Mouse (Mus musculus) spleen, embryonic (tissue): ENCODE results near the gene Csf3r.

Source experiments
- CTCF ChIA-PET: fragments of 350-600 bp; sonication (Branson Sonifier 250); formaldehyde crosslinking; loops from one replicate; lab custom pipeline; 2022; lab: Charles Lee

Gene Csf3r

DNA sequence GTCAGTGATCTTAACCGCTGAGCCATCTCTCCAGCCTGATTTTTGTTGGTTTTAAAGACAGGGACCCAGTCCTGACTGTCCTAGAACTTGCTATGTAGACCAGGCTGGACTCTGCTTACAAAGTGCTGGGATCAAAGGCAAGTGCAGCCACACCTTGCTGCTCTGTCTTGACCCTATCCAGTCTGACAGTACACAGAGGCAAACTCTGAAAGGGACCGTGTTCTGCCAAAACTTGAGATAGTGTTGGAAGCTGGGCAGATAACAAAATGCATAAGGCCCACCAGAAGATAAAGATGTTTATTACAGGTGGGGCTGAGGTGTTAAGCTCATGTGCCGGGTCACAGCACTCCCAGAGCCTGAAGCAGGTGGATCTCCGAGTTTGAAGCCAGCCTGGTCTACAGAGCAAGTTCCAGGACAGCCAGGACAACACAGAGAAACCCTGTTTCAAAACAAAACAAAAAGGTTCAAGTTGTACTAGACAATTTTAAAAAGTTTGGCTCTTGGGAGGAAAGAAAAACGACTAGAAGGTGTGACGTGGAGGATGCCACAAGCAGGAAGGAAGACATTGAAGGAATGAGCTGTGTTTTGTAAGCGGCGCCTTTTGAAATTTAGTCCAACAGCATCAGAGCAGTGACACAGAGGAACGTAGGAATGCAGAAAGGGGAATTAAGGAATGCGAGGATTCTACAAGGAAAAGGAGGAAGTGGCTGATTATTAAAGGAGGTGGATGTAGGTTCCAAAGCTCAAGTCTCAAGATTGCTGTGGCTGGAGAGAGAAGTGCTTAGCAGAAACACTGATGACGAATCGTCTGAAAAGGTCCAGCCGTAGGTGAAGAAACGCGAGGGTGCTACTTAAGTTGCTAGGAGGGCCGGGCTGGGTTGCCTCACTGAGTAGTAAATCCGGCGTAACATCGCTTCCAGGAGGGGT lies 33.1 kb downstream of the Csf3r start:
- CTCF ChIA-PET, result no interaction called here

DNA sequence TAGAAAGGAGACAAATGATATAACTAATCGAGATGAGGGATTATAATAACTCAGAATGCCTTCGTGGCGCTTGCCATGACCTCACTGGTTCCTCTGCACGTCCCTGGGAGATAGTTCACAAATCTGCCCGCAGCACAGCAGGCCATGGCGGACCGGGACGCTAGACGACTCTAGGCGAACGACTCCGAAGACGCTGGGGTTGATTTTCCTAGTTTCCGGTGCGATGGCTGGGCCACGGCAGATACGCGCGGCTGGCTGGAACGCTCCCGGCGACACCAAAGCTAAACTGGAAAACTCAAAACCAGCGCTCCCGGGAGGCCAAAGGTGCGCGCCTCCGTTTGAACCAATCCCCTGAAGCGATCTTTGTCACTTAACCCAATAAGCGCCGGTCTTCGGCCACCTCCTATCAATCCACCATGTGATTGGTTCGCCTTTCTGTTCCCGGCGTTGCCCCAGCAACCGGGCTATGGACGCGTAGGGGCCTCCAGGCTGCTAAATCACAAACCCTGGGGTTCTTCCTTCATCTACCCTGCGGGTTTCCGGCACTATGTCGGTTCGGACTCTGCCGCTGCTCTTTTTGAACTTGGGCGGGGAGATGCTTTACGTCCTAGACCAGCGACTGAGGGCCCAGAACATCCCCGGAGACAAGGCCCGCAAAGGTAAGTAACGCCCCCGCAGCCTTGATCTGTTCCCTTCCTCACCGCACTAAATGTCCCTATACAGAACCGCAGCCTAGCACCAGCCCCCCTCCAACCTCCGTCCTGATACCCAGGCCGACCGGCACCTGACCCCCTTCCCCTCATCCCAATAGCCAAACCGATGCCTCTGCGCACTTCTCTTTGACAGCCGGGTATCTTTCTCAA lies 34.0 kb downstream of the Csf3r start, which contains the start of gene Oscp1:
Gene Oscp1 (plus strand): TSS at position 432 of the 863 bp plus-strand sequence.
- CTCF ChIA-PET, result no interaction called here

DNA sequence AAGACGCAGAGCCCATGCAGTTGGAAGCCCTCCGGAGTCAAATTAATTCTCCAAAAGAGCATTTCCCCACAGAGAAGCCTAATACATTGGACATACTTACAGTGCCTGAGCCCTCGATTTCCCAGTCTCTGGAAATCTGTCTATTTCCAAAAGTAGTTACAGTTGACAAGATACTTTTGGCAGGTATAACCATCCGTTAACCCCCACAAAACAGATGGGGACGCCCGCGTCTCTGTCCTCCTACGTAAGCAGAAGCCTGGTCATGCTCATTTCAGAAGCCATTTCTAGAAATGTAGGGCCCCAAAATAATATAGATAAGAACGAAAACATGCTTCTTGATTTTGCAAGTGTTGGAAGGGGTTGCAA lies 34.6 kb downstream of the Csf3r start:
- CTCF ChIA-PET, result no interaction called here

DNA sequence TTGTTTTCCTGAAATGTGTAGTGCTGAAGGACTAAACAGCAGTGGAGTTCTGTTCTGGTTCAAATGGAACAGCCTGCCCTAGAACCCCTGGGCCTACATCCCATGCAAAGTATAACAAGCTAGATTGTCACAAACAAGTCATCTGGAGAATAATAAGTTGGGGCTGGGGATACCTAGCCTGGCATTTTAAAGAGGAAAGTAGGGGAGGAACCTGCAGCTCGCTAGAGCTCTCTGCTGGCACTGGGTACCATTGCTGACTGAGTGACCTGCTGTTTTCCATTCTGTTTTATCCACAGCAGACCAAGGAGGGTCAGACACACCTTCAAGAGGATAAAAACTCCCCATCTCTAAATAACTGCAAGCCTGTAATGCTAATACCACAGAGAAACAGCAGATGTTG lies 38.5 kb downstream of the Csf3r start:
- CTCF ChIA-PET, result interaction anchor here (0.7 kb wide), 1 partner anchor 108 kb away, joined by 3 read pairs; no protein-coding TSS in a partner anchor

DNA sequence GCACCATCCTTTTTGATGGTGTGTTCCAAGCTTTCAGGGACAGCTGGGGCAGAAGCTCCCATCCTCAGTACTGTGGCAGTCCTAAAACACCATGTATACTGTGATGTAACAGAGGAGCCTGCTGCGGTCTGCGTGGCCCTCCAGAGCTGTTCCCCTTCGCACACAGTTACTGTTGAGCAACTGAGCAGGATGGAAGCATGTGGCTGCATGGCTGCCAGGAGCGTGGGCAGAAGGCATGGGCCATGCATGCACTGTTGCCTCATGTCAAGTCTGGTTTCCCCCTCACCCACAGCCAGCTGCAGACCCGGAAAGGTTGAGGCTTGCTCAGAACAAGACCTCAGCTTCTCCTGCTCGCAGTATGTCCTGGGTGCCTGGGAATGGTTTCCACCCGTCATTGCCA lies 40.9 kb downstream of the Csf3r start:
- CTCF ChIA-PET, result interaction anchor here (0.6 kb wide), 1 partner anchor 31 kb away, joined by 6 read pairs; no protein-coding TSS in a partner anchor

DNA sequence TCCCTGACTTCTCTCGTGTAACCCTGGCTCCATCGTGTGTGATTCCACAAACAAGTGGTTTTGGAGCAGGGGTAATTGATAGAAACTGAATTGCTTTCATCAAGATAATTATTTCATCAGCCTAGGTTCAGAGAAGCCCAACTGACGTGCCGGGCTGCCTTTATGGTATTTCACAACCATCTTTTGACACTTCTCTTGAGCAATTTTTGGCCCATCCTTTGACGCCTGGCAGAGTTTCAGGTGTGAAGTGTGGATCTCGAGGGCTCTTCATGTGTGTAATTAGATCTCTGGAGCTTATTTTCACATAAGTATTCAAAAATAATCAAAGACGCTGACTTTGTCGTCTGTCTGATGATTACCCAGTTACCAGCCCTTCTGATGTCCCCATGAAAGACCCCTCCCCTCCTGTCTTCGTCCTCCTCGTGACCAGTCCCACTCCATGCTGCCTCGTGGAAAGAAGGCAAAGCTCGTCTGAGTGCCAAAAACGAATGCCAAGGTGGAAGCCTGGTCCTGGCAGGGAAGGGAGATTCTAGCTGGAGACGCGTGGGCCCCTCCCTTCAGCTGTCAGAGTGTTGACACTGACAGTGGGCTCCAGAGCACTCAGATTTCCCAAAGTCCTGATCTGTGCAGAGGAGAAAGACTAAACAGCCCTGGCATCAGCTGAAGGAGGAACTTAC lies 43.2 kb downstream of the Csf3r start:
- CTCF ChIA-PET, result no interaction called here

DNA sequence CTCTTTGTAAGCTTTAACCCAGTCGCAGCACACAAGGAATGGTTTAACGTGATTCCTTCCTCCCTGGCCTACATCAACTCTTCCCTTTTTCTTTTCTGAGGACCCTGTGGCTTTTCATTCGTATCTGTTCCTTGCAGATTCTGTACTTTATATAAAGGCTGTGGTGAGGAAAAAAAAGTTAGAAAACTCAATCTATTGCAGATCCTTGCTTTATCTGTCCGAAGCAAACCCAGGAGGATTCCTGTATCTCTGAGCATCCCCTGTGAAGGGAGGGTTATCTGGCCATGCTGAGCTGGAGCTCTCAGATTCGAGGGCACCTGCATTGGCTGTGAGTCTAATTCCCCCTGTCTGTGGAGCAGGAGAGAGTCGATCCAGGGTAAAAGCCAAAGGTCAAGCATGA lies 44.5 kb downstream of the Csf3r start:
- CTCF ChIA-PET, result no interaction called here

DNA sequence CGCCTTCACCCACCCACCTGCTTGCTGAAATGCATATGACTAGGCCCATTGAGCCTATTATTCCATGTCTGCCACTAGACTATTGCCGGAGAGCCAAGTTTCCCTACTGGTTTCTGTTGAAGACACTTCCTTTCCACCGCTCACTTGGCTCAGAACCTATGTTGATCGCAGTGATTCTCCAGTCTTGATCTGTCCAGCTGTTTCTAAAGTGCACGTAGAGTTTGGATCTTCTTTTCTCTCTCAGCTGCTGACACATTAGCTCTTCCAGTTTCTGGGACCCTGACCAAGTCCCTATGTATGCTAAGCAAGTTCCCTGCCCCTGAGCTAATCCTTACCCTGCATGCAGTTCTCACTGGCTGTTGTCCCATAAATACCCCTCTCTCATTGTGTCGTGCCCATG lies 53.5 kb downstream of the Csf3r start:
- CTCF ChIA-PET, result no interaction called here

DNA sequence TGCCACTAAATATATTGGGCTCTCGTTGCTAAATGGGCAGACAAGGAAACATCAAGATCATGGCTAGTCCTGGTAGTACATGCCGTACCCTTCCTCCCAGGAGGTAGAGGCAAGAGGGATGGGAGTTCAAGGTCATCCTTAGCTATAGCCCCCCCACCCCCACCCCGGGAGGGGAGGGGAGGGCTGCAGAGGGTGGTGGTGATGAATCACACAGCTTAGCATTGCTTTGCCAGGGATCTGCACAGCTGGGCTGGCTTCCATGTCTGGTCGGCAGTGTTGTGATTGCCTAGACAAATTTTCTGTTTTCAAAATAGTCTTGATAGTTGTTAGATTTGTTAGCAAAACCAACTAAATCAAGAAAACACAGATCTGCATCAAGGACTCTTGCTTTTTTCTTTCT lies 54.9 kb downstream of the Csf3r start:
- CTCF ChIA-PET, result no interaction called here

DNA sequence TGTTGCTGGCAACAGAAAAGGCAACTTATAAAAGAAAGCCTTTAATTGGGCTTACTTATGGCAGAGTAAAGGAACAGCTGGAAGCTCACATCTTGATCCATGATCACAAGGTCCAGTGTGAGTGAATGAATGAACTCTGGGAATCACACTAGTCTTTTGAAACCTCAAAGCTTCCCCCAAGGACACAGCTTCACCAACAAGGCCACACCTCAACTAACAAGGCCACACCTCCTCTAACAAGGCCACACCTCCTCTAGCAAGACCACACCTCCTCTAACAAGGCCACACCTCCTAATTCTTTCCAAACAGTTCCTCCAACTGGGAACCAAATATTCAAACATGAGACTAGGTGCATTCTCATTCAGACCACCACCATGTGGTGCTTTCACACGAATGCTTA lies 57.3 kb downstream of the Csf3r start:
- CTCF ChIA-PET, result no interaction called here

DNA sequence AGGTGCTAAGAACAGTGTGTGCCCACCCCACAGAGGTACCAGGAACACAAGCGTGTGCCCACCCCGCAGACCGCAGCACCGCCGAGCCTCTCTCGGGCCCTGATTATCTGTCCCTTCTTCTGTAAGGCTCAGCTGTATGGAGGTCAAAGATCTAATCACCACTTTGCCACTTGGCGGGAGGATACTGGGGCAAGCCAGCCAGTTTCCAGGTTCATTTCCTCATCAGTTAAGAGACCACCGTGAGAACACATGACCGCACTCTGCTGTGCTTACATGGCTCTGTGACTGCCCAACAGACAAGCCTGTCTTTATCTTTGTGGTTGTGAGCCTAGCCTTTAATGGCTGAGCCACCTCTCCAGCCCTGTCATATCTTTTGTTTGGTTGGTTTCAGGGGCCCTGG lies 58.7 kb downstream of the Csf3r start:
- CTCF ChIA-PET, result interaction anchor here (0.7 kb wide), 1 partner anchor 17 kb away, joined by 3 read pairs; no protein-coding TSS in a partner anchor

DNA sequence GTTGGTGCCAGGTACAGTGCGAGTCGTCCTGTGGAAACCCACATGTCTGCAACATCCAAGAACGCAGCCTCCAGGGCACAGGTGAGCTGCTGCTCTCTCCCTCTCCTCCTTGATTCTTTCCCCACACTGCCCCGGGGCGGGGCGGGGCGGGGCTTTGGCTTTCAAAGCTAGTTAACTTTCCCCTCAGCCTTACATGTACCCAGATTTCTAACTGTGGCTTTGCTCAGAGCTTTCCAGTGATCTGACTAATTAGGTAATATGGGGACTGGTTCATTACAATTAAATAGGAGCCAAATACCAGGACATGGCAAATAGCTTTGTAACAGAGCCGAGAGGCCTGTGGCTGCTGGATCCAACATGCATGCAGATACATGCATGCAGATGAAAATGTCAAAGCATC lies 60.0 kb downstream of the Csf3r start:
- CTCF ChIA-PET, result no interaction called here

DNA sequence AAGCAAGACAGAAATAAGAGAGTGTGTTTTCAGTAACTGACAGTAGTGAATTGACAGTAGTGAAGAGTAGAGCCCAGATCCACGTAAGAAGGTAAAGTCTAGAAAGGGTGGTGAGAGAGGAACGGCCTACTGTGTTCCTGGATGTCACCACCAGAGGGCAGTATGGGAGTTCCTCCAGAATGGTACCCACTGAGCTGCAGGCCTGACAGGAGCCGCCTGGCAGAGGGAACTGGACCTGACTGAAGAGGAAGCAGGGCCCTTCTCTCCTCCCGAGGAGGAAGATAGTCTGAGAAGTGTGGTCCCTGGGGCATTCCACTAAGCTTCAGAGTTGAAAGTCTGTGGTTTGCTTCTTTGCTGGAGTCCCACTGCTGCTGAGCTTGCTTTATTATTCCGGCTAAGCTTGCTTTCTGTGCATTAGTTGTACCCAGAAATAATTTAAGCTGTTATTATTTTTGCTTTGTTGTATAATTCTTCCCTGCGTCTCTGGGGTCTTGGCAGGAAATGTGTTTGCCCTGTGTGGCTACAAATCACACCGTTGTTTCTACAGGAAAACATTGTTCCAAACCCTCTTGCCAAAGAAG lies 61.7 kb downstream of the Csf3r start:
- CTCF ChIA-PET, result interaction anchor here (0.6 to 1.9 kb wide), 6 partner anchors 20 to 74 kb away, joined by 5 to 29 read pairs (median 7); no protein-coding TSS in a partner anchor

DNA sequence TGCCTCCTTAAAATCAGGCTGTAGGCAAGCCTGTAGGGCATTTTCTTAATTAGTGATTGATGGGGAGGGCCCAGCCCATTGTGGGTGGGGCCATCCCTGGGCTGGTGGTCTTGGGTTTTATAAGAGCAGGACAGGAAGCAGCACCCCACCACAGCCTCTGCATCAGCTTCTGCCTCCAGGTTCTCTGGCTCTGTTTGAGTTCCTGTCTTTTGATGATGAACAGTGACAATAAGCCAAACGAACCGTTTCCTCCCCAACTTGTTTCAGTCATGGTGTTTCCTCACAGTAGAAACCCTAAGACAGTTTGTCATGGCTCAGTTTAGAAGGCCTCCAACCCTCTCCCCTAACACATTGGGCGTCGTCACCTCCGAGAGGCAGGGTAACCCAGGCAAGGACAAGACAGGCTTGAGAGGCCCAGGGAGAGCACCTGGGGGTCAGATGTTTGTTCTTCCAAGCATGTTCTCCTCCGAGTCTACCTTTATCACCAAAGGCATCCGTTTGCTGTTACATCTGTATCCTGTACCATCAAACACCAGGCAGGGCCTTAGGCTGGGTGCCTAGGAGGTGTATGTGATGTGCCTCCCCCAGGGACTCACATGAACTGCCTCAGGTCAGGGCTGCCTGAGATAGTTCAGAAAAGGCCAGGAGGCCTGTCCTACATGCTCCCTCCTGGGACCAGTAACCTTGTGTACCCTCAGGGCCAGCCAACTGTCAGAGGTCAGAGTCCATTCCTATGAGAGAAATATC lies 65.9 kb downstream of the Csf3r start:
- CTCF ChIA-PET, result no interaction called here

DNA sequence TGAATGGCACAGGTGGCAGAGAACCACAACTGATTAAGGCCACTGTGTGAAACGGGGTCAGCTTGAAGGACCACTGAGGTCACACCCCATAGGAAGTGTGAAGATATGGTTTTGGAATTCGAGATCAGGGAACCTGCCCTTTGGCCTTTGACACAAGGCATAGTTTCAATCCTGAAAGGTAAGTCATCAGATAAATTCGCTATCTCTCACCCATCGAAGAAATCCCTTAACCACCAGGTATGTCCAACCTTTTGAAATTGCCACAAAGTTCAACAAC lies 66.4 kb downstream of the Csf3r start:
- CTCF ChIA-PET, result no interaction called here

DNA sequence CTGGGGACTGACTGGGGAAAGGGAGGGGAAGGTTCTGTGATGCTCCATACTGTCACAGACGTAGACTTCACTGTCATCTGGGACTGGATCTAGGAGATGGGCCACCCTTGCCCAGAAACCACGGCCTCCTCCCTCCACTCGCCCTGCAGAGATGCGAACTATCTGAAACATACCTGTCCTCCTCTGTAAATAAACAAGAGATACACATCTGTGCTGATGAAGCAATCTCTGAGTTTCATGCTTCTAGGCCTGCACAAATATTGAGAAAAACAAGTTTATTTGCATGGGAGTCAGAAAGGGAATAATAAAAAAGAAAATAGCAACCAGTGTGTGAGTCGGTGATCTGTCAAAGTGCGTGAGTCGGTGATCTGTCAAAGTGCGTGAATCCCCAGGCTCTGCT lies 67.5 kb downstream of the Csf3r start:
- CTCF ChIA-PET, result no interaction called here
